Mouse (Mus musculus) MEL (cell line): ENCODE data around the gene Ifit3b. TPM values are rescaled to one million over a fixed set of nuclear protein-coding genes. Genes with fewer than 3 reads are reported as not detected.
A peak's percentile ranks its signal among the peaks of the same experiment; 100 is the strongest.

Experiments used
- DNase-seq: peaks from one replicate; pipeline ENCODE4 v3.0.0; 2011; ENCODE audit warnings: low read depth, low spot score
- H3K27ac ChIP-seq: 2 replicates; pipeline ENCODE4 v1.5.1; 2012; ENCODE audit warnings: low read depth, mild to moderate bottlenecking, control low read depth, low read length, moderate library complexity; ENCODE audit not compliant: control insufficient read depth
- H3K27me3 ChIP-seq, 2 experiments: fragments of 150-350 bp in 1 of 2; sonication (generic) in 1 of 2; 2 replicates each; pipeline ENCODE4 v1.6.1; 2012; ENCODE audit warnings: low read length in 2 of 2, mild to moderate bottlenecking in 2 of 2, improper control_type of control experiment in 1 of 2, moderate library complexity in 1 of 2; ENCODE audit not compliant: insufficient read depth in 2 of 2, control insufficient read depth in 1 of 2
- H3K36me3 ChIP-seq, 2 experiments: 2 replicates each; pipeline ENCODE4 v1.6.1; 2012 to 2014; ENCODE audit warnings: low read length in 2 of 2, improper control_type of control experiment in 1 of 2, inconsistent platforms in 1 of 2, mild to moderate bottlenecking in 1 of 2; ENCODE audit not compliant: insufficient read depth in 2 of 2, control insufficient read depth in 1 of 2
- H3K4me1 ChIP-seq, 2 experiments: fragments of 150-350 bp in 1 of 2; sonication (generic) in 1 of 2; 2 replicates each; pipeline ENCODE4 v1.6.1; 2012; ENCODE audit warnings: low read length in 2 of 2, improper control_type of control experiment in 1 of 2, mild to moderate bottlenecking in 1 of 2; ENCODE audit not compliant: insufficient read depth in 2 of 2, control insufficient read depth in 1 of 2
- H3K4me3 ChIP-seq, 2 experiments: fragments of 150-350 bp in 1 of 2; sonication (generic) in 1 of 2; 2 replicates each; pipeline ENCODE4 v1.5.1; 2012; ENCODE audit warnings: low read depth in 2 of 2, low read length in 2 of 2, mild to moderate bottlenecking in 2 of 2, moderate library complexity in 2 of 2, control low read depth in 1 of 2, improper control_type of control experiment in 1 of 2; ENCODE audit not compliant: control insufficient read depth in 1 of 2, insufficient read depth in 1 of 2
- H3K79me2 ChIP-seq: 2 replicates; pipeline ENCODE4 v1.6.1; 2012; ENCODE audit warnings: mild to moderate bottlenecking, low read length, moderate library complexity; ENCODE audit not compliant: control insufficient read depth, poor library complexity, insufficient read depth
- H3K9ac ChIP-seq: 2 replicates; pipeline ENCODE4 v1.6.1; 2012; ENCODE audit warnings: low read depth, mild to moderate bottlenecking, control low read depth, low read length, moderate library complexity; ENCODE audit not compliant: control insufficient read depth, poor library complexity, severe bottlenecking
- H3K9me3 ChIP-seq: fragments of 150-350 bp; sonication (generic); replicated peaks from 2 replicates; pipeline ENCODE4 v1.6.1; 2012; ENCODE audit warnings: mild to moderate bottlenecking, low read length, improper control_type of control experiment, moderate library complexity; ENCODE audit not compliant: insufficient read depth
- BHLHE40 ChIP-seq: IDR thresholded peaks from 2 replicates; pipeline ENCODE4 v1.6.1; 2012; ENCODE audit warnings: low read depth, mild to moderate bottlenecking, inconsistent platforms, low read length, improper control_type of control experiment, borderline replicate concordance
- CHD1 ChIP-seq: IDR thresholded peaks from 2 replicates; pipeline ENCODE4 v1.6.1; 2012; ENCODE audit warnings: low read depth, mild to moderate bottlenecking, inconsistent platforms, low read length, improper control_type of control experiment
- CHD2 ChIP-seq: IDR thresholded peaks from 2 replicates; pipeline ENCODE4 v1.6.1; 2011; ENCODE audit warnings: low read length, improper control_type of control experiment
- E2F4 ChIP-seq: IDR thresholded peaks from 2 replicates; pipeline ENCODE4 v1.6.1; 2011; ENCODE audit warnings: low read depth, low read length, improper control_type of control experiment, borderline replicate concordance
- EP300 ChIP-seq, 2 experiments: IDR thresholded peaks; 2 replicates each; pipeline ENCODE4 v1.6.1; 2011; ENCODE audit warnings: improper control_type of control experiment in 2 of 2, low read length in 2 of 2, low read depth in 1 of 2, mild to moderate bottlenecking in 1 of 2
- ETS1 ChIP-seq: IDR thresholded peaks from 2 replicates; pipeline ENCODE4 v1.6.1; 2012; ENCODE audit warnings: low read depth, mild to moderate bottlenecking, inconsistent platforms, low read length, improper control_type of control experiment, moderate library complexity
- GABPA ChIP-seq: IDR thresholded peaks from 2 replicates; pipeline ENCODE4 v1.6.1; 2012; ENCODE audit warnings: low read depth, mild to moderate bottlenecking, inconsistent platforms, low read length, improper control_type of control experiment, moderate library complexity
- HCFC1 ChIP-seq: IDR thresholded peaks from 2 replicates; pipeline ENCODE4 v1.6.1; 2012; ENCODE audit warnings: low read depth, mild to moderate bottlenecking, inconsistent platforms, low read length, improper control_type of control experiment, moderate library complexity
- JUND ChIP-seq: IDR thresholded peaks from 2 replicates; pipeline ENCODE4 v1.6.1; 2011; ENCODE audit warnings: low read depth, mild to moderate bottlenecking, improper control_type of control experiment, low read length
- KAT2A ChIP-seq: conservative IDR thresholded peaks from 2 replicates; pipeline ENCODE4 v1.6.1; 2012; ENCODE audit warnings: low read depth, low read length, improper control_type of control experiment, inconsistent platforms
- MAFK ChIP-seq: IDR thresholded peaks from 2 replicates; pipeline ENCODE4 v1.6.1; 2011; ENCODE audit warnings: low read depth, mild to moderate bottlenecking, low read length, improper control_type of control experiment, borderline replicate concordance
- MAX ChIP-seq: IDR thresholded peaks from 2 replicates; pipeline ENCODE4 v1.6.1; 2011; ENCODE audit warnings: low read length, improper control_type of control experiment
- MAZ ChIP-seq: IDR thresholded peaks from 2 replicates; pipeline ENCODE4 v1.6.1; 2012; ENCODE audit warnings: low read depth, mild to moderate bottlenecking, inconsistent platforms, low read length, improper control_type of control experiment
- MXI1 ChIP-seq: IDR thresholded peaks from 2 replicates; pipeline ENCODE4 v1.6.1; 2011; ENCODE audit warnings: mild to moderate bottlenecking, low read depth, low read length, improper control_type of control experiment
- MYB ChIP-seq: IDR thresholded peaks from 2 replicates; pipeline ENCODE4 v1.6.1; 2011; ENCODE audit warnings: mild to moderate bottlenecking, low read depth, low read length, improper control_type of control experiment
- MYC ChIP-seq: IDR thresholded peaks from 2 replicates; pipeline ENCODE4 v1.6.1; 2011; ENCODE audit warnings: low read depth, mild to moderate bottlenecking, low read length, improper control_type of control experiment, moderate library complexity
- NELFE ChIP-seq: IDR thresholded peaks from 2 replicates; pipeline ENCODE4 v1.6.1; 2011; ENCODE audit warnings: low read depth, low read length, improper control_type of control experiment
- POLR2A ChIP-seq, 2 experiments: IDR thresholded peaks; 2 replicates each; pipeline ENCODE4 v1.6.1; 2011 to 2012; ENCODE audit warnings: low read length in 2 of 2, mild to moderate bottlenecking in 2 of 2, control low read depth in 1 of 2, improper control_type of control experiment in 1 of 2, low read depth in 1 of 2, moderate library complexity in 1 of 2; ENCODE audit not compliant: control insufficient read depth in 1 of 2, insufficient read depth in 1 of 2, poor library complexity in 1 of 2
- POLR2AphosphoS2 ChIP-seq: IDR thresholded peaks from 2 replicates; pipeline ENCODE4 v1.6.1; 2011; ENCODE audit warnings: low read length, improper control_type of control experiment
- RAD21 ChIP-seq: IDR thresholded peaks from 2 replicates; pipeline ENCODE4 v1.6.1; 2011; ENCODE audit warnings: mild to moderate bottlenecking, low read depth, low read length, improper control_type of control experiment
- RCOR1 ChIP-seq: IDR thresholded peaks from 2 replicates; pipeline ENCODE4 v1.6.1; 2012; ENCODE audit warnings: low read depth, mild to moderate bottlenecking, inconsistent platforms, low read length, improper control_type of control experiment
- SIN3A ChIP-seq: IDR thresholded peaks from 2 replicates; pipeline ENCODE4 v1.6.1; 2012; ENCODE audit warnings: low read length, improper control_type of control experiment, inconsistent platforms
- SMC3 ChIP-seq: IDR thresholded peaks from 2 replicates; pipeline ENCODE4 v1.6.1; 2011; ENCODE audit warnings: low read depth, low read length, improper control_type of control experiment
- TAL1 ChIP-seq: IDR thresholded peaks from 2 replicates; pipeline ENCODE4 v1.6.1; 2012; ENCODE audit warnings: mild to moderate bottlenecking, inconsistent platforms, low read length, moderate library complexity, mixed read lengths
- TBP ChIP-seq: IDR thresholded peaks from 2 replicates; pipeline ENCODE4 v1.8.0; 2011; ENCODE audit warnings: low read depth, low read length, improper control_type of control experiment
- TCF12 ChIP-seq: IDR thresholded peaks from 2 replicates; pipeline ENCODE4 v1.6.1; 2014; ENCODE audit warnings: low read depth, mild to moderate bottlenecking, inconsistent platforms, low read length, improper control_type of control experiment, moderate library complexity
- UBTF ChIP-seq: IDR thresholded peaks from 2 replicates; pipeline ENCODE4 v1.6.1; 2012; ENCODE audit warnings: low read depth, mild to moderate bottlenecking, inconsistent platforms, low read length, improper control_type of control experiment, moderate library complexity, borderline replicate concordance; ENCODE audit not compliant: insufficient read depth
- USF2 ChIP-seq, 2 experiments: IDR thresholded peaks; 2 replicates each; pipeline ENCODE4 v1.6.1; 2011 to 2012; ENCODE audit warnings: improper control_type of control experiment in 2 of 2, low read length in 2 of 2, borderline replicate concordance in 1 of 2, inconsistent platforms in 1 of 2, low read depth in 1 of 2, mild to moderate bottlenecking in 1 of 2; ENCODE audit not compliant: insufficient read depth in 1 of 2
- ZC3H11A ChIP-seq: IDR thresholded peaks from 2 replicates; pipeline ENCODE4 v1.6.1; 2012; ENCODE audit warnings: low read depth, mild to moderate bottlenecking, inconsistent platforms, low read length, improper control_type of control experiment
- ZKSCAN1 ChIP-seq: IDR thresholded peaks from 2 replicates; pipeline ENCODE4 v1.6.1; 2012; ENCODE audit warnings: low read depth, mild to moderate bottlenecking, inconsistent platforms, low read length, improper control_type of control experiment, moderate library complexity
- ZMIZ1 ChIP-seq: IDR thresholded peaks from 2 replicates; pipeline ENCODE4 v1.6.1; 2012; ENCODE audit warnings: low read depth, mild to moderate bottlenecking, inconsistent platforms, low read length, improper control_type of control experiment, moderate library complexity
- ZNF384 ChIP-seq: IDR thresholded peaks from 2 replicates; pipeline ENCODE4 v1.6.1; 2012; ENCODE audit warnings: low read depth, mild to moderate bottlenecking, inconsistent platforms, low read length, improper control_type of control experiment
- polyA plus RNA-seq, 2 experiments: library from polyadenylated mRNA; stranded (reverse) in 1 of 2; unstranded in 1 of 2; fragments of >175 nt in 1 of 2; fragments of >200 nt in 1 of 2; gene quantifications; 2 replicates each; pipeline versions ENCODE4 v1.2.1 to v1.2.4; 2012; ENCODE audit warnings: low replicate concordance in 2 of 2, low read depth in 1 of 2; ENCODE audit not compliant: insufficient read length in 2 of 2, insufficient read depth in 1 of 2, missing spikeins in 1 of 2
- total RNA-seq: library from RNA; depleted of rRNA; stranded (reverse); fragments of 300-350 nt; gene quantifications from 2 replicates; pipeline ENCODE4 v1.2.3, GENCODE M21; 2012

Ifit3b gene
- total and polyA plus RNA-seq, 3 experiments = not detected

GRCm38 (mm10) chr19:34656511-34657298 is 48.9 kb downstream of the Ifit3b start (continued):
- TF ChIP-seq BHLHE40 (no peak), MXI1 (no peak), CHD1 (no peak), SMC3 (no peak), E2F4 (no peak), NELFE (no peak), GABPA (no peak; the same call in 1 of the 2 replicates), RCOR1 (peak; percentile 78), TCF12 (peak; percentile 95), UBTF (no peak), TBP (no peak), ZNF384 (no peak; the same call in 1 of the 2 replicates)

GRCm38 (mm10) chr19:34662067-34662507 is 54.3 kb downstream of the Ifit3b start:
- H3K79me2 ChIP-seq = no peaks in the 10 kb centered on the region
- peaks cover 0 to 4% of the 10 kb centered on the region in 2 experiments; a peak in 1 of 4 replicates for H3K4me1 ChIP-seq
- peak overlapping the region; percentile 19 to 54; a peak in 3 of 4 replicates for H3K4me3 ChIP-seq
- DNase-seq = peak; percentile 85
- peaks cover 0 to 2% of the 10 kb centered on the region in 2 experiments; a peak in 1 of 4 replicates for H3K27me3 ChIP-seq
- H3K9ac ChIP-seq = peak overlapping the region; percentile 43; the same call in 1 of the 2 replicates
- H3K27ac ChIP-seq = no peak overlapping the region
- H3K9me3 ChIP-seq = no peaks in the 10 kb centered on the region
- peaks cover 0 to 2% of the 10 kb centered on the region in 2 experiments; a peak in 1 of 4 replicates for H3K36me3 ChIP-seq
- no peak for TF ChIP-seq MAZ
- no peak for TF ChIP-seq ZNF384
- TF ChIP-seq USF2 (IDR thresholded peaks at IDR 0.05; ENCODE audit: borderline replicate concordance in 1 of 2, insufficient read depth in 1 of 2, low read depth in 1 of 2, low read length in 2 of 2) = no peak
- TF ChIP-seq CHD2 = no peak
- TF ChIP-seq POLR2A (IDR thresholded peaks at IDR 0.05; ENCODE audit: control insufficient read depth in 1 of 2, insufficient read depth in 1 of 2, low read depth in 1 of 2, low read length in 2 of 2, poor library complexity in 1 of 2) = no peak
- TF ChIP-seq ZC3H11A = peak; percentile 79
- no peak for TF ChIP-seq ZMIZ1
- no peak for TF ChIP-seq KAT2A
- no peak for TF ChIP-seq MYC
- TF ChIP-seq SMC3 = peak; percentile 86
- no peak for TF ChIP-seq RCOR1
- TF ChIP-seq TBP = no peak
- TF ChIP-seq MAX = peak; percentile 28; the same call in 1 of the 2 replicates
- no peak for TF ChIP-seq POLR2AphosphoS2
- TF ChIP-seq E2F4 = no peak
- TF ChIP-seq MXI1 = 0 out of 2 replicates have a peak, but pooled peaks have one; percentile 11
- TF ChIP-seq MYB = no peak
- no peak for TF ChIP-seq EP300 (IDR thresholded peaks at IDR 0.05; ENCODE audit: low read depth in 1 of 2, low read length in 2 of 2)
- TF ChIP-seq CHD1 = no peak
- TF ChIP-seq ZKSCAN1 = no peak
- TF ChIP-seq RAD21 = peak; percentile 96
- no peak for TF ChIP-seq MAFK
- TF ChIP-seq SIN3A = peak; percentile 30; the same call in 1 of the 2 replicates
- TF ChIP-seq UBTF = no peak
- TF ChIP-seq NELFE = no peak
- no peak for TF ChIP-seq JUND
- no peak for TF ChIP-seq ETS1
- TF ChIP-seq TAL1 = no peak
- no peak for TF ChIP-seq HCFC1
